Mouse (Mus musculus) ES-Bruce4 (cell line): ENCODE results near the gene Phex. TPM values are rescaled to one million over a fixed set of nuclear protein-coding genes. Genes with fewer than 3 reads are reported as not detected.

Experiments used
- H3K27ac ChIP-seq: 2 replicates; pipeline ENCODE4 v1.5.1; 2012; ENCODE audit warnings: low read length, inconsistent platforms; ENCODE audit not compliant: insufficient read depth
- H3K27me3 ChIP-seq: 2 replicates; pipeline ENCODE4 v1.6.1; 2012; ENCODE audit warnings: mild to moderate bottlenecking, low read length, inconsistent platforms; ENCODE audit not compliant: control insufficient read depth, poor library complexity, insufficient read depth, severe bottlenecking
- H3K36me3 ChIP-seq: 2 replicates; pipeline ENCODE4 v1.6.1; 2012; ENCODE audit warnings: inconsistent platforms, mild to moderate bottlenecking, low read length, moderate library complexity; ENCODE audit not compliant: control insufficient read depth, poor library complexity, insufficient read depth, severe bottlenecking
- H3K4me1 ChIP-seq: one replicate; pipeline ENCODE4 v1.8.1; 2011; ENCODE audit warnings: low read length; ENCODE audit not compliant: control insufficient read depth, insufficient read depth
- H3K4me3 ChIP-seq: 2 replicates; pipeline ENCODE4 v1.5.1; 2011; ENCODE audit warnings: low read depth, mild to moderate bottlenecking, low read length
- H3K9ac ChIP-seq: 2 replicates; pipeline ENCODE4 v1.6.1; 2012; ENCODE audit warnings: low read depth, mild to moderate bottlenecking, inconsistent platforms; ENCODE audit not compliant: poor library complexity, severe bottlenecking
- H3K9me3 ChIP-seq: replicated peaks from 2 replicates; pipeline ENCODE4 v1.6.1; 2012; ENCODE audit warnings: mild to moderate bottlenecking, low read length, inconsistent platforms; ENCODE audit not compliant: control insufficient read depth, poor library complexity, insufficient read depth, severe bottlenecking
- CTCF ChIP-seq: IDR thresholded peaks from one replicate; pipeline ENCODE4 v1.8.1; 2011; ENCODE audit warnings: low read depth, low read length
- EP300 ChIP-seq: IDR thresholded peaks from 2 replicates; pipeline ENCODE4 v1.6.1; 2011; ENCODE audit warnings: low read depth, low read length; ENCODE audit not compliant: insufficient read depth
- POLR2A ChIP-seq: IDR thresholded peaks from one replicate; pipeline ENCODE4 v1.8.1; 2011; ENCODE audit warnings: low read length; ENCODE audit not compliant: insufficient read depth
- polyA plus RNA-seq: library from polyadenylated mRNA; stranded (reverse); fragments of >200 nt; gene quantifications from 2 replicates; pipeline ENCODE4 v1.2.4, GENCODE M21; 2011; ENCODE audit warnings: low read depth; ENCODE audit not compliant: missing spikeins, insufficient read depth, insufficient read length

The Phex gene
- polyA plus RNA-seq, 1 experiment: 0.39 TPM

DNA sequence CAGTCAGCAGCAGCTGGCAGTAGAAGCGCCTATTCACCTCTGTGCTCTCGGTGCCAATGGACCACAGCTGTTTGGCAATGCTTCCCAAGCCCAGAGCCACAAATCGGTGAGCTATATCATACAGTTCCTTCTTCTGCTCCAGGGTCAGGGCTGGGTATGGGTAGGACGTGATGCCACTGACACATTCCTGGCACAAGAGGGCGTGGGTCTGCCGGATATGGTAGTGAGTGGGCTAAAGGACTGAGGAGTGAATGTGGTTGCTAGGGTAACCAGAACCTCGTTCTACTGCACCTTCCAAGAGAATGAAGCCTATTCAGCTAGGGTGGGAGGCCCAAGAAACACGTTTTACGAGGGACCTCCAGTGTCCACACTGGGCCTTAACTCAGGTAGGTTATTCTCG is 36.3 kb downstream of the Phex start:
- no peak for TF ChIP-seq POLR2A
- no peak for TF ChIP-seq EP300
- peak; percentile 56 for TF ChIP-seq CTCF
- no peak overlapping the region for H3K9ac ChIP-seq
- no peaks in the 10 kb centered on the region for H3K4me1 ChIP-seq
- no peaks in the 10 kb centered on the region for H3K9me3 ChIP-seq
- H3K27ac ChIP-seq: no peak overlapping the region
- no peak overlapping the region for H3K4me3 ChIP-seq
- H3K36me3 ChIP-seq: no peaks in the 10 kb centered on the region
- H3K27me3 ChIP-seq: no peaks in the 10 kb centered on the region

DNA sequence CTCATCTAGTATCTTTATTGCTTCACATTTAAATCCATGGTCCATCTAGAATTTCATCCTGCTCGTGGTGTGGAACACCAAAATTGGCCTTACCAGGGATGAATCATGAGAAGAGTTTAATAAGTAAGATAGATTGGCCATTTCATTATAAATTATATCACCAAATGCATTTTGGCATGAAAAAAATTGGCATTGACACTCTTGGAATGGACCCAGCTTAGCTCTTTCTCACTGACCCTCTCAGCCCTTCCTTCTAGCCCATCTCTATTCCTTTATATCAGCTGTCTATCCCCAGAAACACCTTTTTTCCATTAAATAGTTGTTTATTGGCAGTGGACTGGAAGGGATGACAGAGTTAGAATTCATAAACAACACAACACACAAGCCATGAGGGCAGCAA is 37.7 kb downstream of the Phex start:
- no peak for TF ChIP-seq POLR2A
- Histone ChIP-seq H3K9me3 (no peaks in the 10 kb centered on the region), H3K4me1 (no peaks in the 10 kb centered on the region), H3K9ac (no peak overlapping the region), H3K27ac (no peak overlapping the region), H3K4me3 (no peak overlapping the region), H3K27me3 (no peaks in the 10 kb centered on the region), H3K36me3 (no peaks in the 10 kb centered on the region)

DNA sequence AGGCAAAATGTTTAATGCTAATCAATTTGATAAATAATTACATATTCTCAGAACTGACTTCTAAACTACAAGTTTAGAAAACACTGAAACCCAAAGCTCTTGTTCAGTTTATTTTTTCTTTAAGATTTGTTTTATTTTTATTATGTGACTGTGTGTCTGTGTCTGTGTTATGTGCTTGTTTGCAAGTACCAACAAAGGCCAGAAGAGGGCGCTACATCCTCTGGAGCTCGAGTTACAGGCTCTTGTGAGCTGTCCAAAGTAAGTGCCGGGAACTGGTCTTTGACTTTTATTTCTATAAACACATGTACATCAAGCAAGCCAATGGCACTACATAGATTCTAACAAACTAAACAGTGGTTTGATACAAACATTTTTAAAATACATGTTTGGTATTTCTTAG is 41.2 kb downstream of the Phex start:
- no peak for TF ChIP-seq POLR2A
- TF ChIP-seq EP300: no peak
- TF ChIP-seq CTCF: no peak
- no peaks in the 10 kb centered on the region for H3K36me3 ChIP-seq
- H3K27me3 ChIP-seq: no peaks in the 10 kb centered on the region
- H3K27ac ChIP-seq: no peak overlapping the region
- no peaks in the 10 kb centered on the region for H3K9me3 ChIP-seq
- H3K4me3 ChIP-seq: no peak overlapping the region
- H3K9ac ChIP-seq: no peak overlapping the region
- H3K4me1 ChIP-seq: no peaks in the 10 kb centered on the region

DNA sequence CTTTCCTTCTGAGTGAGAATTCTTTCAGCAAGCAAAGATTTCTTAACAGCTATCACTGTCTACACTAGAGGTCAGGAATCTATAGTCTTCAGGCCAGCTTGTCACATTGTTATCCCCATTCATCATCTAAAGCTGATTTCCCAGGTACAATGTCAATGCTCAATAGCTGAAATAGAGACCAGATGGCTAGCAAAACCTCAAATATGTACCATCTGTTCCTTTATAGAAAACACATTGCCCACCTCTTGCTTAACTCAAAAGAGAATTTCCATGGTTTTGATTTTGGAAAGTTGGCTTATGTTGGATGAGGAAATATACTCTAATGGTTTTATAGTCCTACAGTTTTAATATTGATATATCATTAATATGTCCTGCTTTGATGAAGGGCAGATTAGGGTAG is 45.9 kb downstream of the Phex start:
- Histone ChIP-seq H3K27ac (no peak overlapping the region), H3K36me3 (no peaks in the 10 kb centered on the region), H3K27me3 (no peaks in the 10 kb centered on the region), H3K4me3 (no peak overlapping the region), H3K4me1 (no peaks in the 10 kb centered on the region), H3K9me3 (no peaks in the 10 kb centered on the region), H3K9ac (no peak overlapping the region)
- TF ChIP-seq EP300 (no peak), CTCF (no peak), POLR2A (no peak)

DNA sequence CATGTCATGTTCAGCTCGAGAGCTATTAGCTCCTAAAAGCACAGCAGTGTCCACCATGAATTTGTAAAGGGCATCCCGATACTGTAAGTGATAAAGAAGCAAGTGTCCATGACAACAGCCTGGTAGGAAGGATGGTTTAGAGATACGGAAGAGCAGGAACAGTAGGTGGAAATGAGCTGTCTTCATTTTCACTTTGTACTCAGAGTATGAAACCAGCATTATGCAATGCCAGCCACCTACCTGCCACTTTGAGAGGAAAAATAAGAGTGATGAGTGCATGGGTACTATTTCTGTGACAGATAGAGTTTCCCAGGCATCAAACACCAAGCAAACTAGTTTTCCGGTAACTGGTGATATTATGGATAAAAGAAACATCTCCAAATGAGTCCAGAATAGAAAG is 59.6 kb downstream of the Phex start:
- no peak overlapping the region for H3K9ac ChIP-seq
- H3K27ac ChIP-seq: no peak overlapping the region
- no peaks in the 10 kb centered on the region for H3K4me1 ChIP-seq
- TF ChIP-seq CTCF (no peak), EP300 (no peak), POLR2A (no peak)
- H3K9me3 ChIP-seq: no peaks in the 10 kb centered on the region
- no peaks in the 10 kb centered on the region for H3K27me3 ChIP-seq
- H3K36me3 ChIP-seq: no peaks in the 10 kb centered on the region
- H3K4me3 ChIP-seq: no peak overlapping the region

DNA sequence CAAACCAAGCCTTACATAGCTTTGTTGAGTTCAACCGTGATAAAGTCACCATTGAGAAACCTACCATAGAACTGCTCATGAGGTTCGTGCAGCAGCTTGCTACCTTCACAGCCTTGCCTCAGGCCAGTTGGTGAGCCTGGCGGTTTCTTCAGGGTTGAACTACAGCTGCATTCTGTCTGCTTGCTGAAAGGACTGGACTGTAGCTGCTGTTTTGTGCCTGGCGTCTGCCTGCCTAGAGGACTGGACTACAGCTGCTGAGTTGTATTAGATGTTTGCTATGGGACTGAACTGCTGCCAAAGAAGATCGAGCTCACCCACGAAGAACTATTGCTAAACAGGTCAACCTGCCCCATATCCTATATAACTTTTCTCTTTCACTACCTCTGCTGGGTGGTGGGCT is 68.9 kb downstream of the Phex start:
- TF ChIP-seq EP300: no peak
- TF ChIP-seq CTCF: no peak
- no peak for TF ChIP-seq POLR2A
- no peaks in the 10 kb centered on the region for H3K36me3 ChIP-seq

More for the DNA sequence above, 68.9 kb downstream of the Phex start:
- Histone ChIP-seq H3K4me1 (no peaks in the 10 kb centered on the region), H3K27ac (no peak overlapping the region), H3K4me3 (no peak overlapping the region), H3K27me3 (no peaks in the 10 kb centered on the region), H3K9ac (no peak overlapping the region), H3K9me3 (no peaks in the 10 kb centered on the region)
